Mouse (Mus musculus): ENCODE measurements at regions not wholly inside any gene's neighbourhood (a gene's known extent, or its start where the extent isn't known, plus 50 kb on each side); places are given as distances from the start of the nearest gene placed in this dataset. TPM values are rescaled to one million over a fixed set of nuclear protein-coding genes. Genes with fewer than 3 reads are reported as not detected.

GRCm38 (mm10) chr3:34974371-34974770 is 324.2 kb downstream of the Sox2 start:
- H3K4me2 ChIP-seq, result no peak overlapping the region
- H3K9me3 ChIP-seq (replicated peaks), result no peaks in the 10 kb centered on the region
- no peak overlapping the region for H3K4me3 ChIP-seq (replicated peaks)
- H3K4me1 ChIP-seq, result no peaks in the 10 kb centered on the region
- no peaks in the 10 kb centered on the region for H3K36me3 ChIP-seq
- no peaks in the 10 kb centered on the region for H3K27me3 ChIP-seq (replicated peaks)
- H3K27ac ChIP-seq (replicated peaks), result no peak overlapping the region
- no peak for ATAC-seq (ENCODE audit: low FRiP score)
- WGBS, result 57% methylated on average over 7 of the region's 7 CpGs
- H3K9ac ChIP-seq (replicated peaks), result no peak overlapping the region

Small RNA genes lying in the stretch of these regions (microRNA-seq; reads per million reads assigned to microRNA genes)
- gene Mir6378, result not detected
